Mouse (Mus musculus) kidney, embryonic 16.5 days (tissue): ENCODE data around the gene Rps11. TPM values are rescaled to one million over a fixed set of nuclear protein-coding genes. Genes with fewer than 3 reads are reported as not detected.

Source experiments
- ATAC-seq: fragments of 200-750 bp; cut with Nextera tagmentation; 2 replicates; pipeline ENCODE4 v1.8.0; 2017; ENCODE audit warnings: moderate TSS enrichment; ENCODE audit not compliant: low FRiP score, low TSS enrichment
- H3K27ac ChIP-seq: fragments of 300-500 bp; sonication (generic); 2 replicates; pipeline ENCODE4 v1.5.1; 2014; ENCODE audit warnings: low read length
- H3K27me3 ChIP-seq: fragments of 300-500 bp; sonication (generic); 2 replicates; pipeline ENCODE4 v1.6.1; 2014; ENCODE audit warnings: low read length, control low read depth, mixed read lengths; ENCODE audit not compliant: insufficient read depth
- H3K36me3 ChIP-seq: fragments of 300-500 bp; sonication (generic); 2 replicates; pipeline ENCODE4 v1.6.1; 2014; ENCODE audit warnings: low read length, control low read depth, mixed read lengths; ENCODE audit not compliant: insufficient read depth
- H3K4me1 ChIP-seq: fragments of 300-500 bp; sonication (generic); 2 replicates; pipeline ENCODE4 v1.6.1; 2014; ENCODE audit warnings: low read length, control low read depth, mixed read lengths; ENCODE audit not compliant: insufficient read depth
- H3K4me2 ChIP-seq: fragments of 300-500 bp; sonication (generic); replicated peaks from 2 replicates; pipeline ENCODE4 v1.6.1; 2014; ENCODE audit warnings: low read depth, low read length
- H3K4me3 ChIP-seq: fragments of 300-500 bp; sonication (generic); 2 replicates; pipeline ENCODE4 v1.5.1; 2014; ENCODE audit warnings: mild to moderate bottlenecking, low read length
- H3K9ac ChIP-seq: fragments of 300-500 bp; sonication (generic); replicated peaks from 2 replicates; pipeline ENCODE4 v1.6.1; 2014; ENCODE audit warnings: low read length
- H3K9me3 ChIP-seq: fragments of 300-500 bp; sonication (generic); 2 replicates; pipeline ENCODE4 v1.6.1; 2016; ENCODE audit warnings: low read length, control low read depth
- WGBS: fragments of 180-500 bp; shearing (Covaris S2); extraction: QIAGEN DNeasy Blood & Tissue Kit; methylation state at CpG from one replicate; pipeline ENCODE4 v1.1.7; 2014; 5-methylcytosine and 5-hydroxymethylcytosine counted together
- polyA plus RNA-seq: library from polyadenylated mRNA; unstranded; fragments of >200 nt; fragmentation: Nextera tagmentation; extraction: Ambion mirVana; gene quantifications from 2 replicates; pipeline ENCODE4 v1.2.1, GENCODE M21; 2015

The Rps11 gene
- polyA plus RNA-seq, 1 experiment from 2014 or later, result 1,408 TPM

- H3K4me1 ChIP-seq, result peaks cover 32% of the 10 kb centered on the region
- WGBS, result 69% methylated on average over 11 of the region's 11 CpGs
- no peaks in the 10 kb centered on the region for H3K27me3 ChIP-seq
- peaks cover 38% of the 10 kb centered on the region for H3K36me3 ChIP-seq
- no peaks in the 10 kb centered on the region for H3K9me3 ChIP-seq
- no peak overlapping the region; the same call in 1 of the 2 replicates for H3K4me3 ChIP-seq
- no peak overlapping the region for H3K9ac ChIP-seq
- peak overlapping the region; percentile 77 for H3K27ac ChIP-seq
- ATAC-seq, result peak; percentile 62
- H3K4me2 ChIP-seq, result 0 out of 2 replicates have a peak overlapping the region, but pooled peaks have one; percentile 3
Observed at GRCm38 (mm10) chr7:45147899-45148298, 23.7 kb upstream of the Rps11 start.

DNA sequence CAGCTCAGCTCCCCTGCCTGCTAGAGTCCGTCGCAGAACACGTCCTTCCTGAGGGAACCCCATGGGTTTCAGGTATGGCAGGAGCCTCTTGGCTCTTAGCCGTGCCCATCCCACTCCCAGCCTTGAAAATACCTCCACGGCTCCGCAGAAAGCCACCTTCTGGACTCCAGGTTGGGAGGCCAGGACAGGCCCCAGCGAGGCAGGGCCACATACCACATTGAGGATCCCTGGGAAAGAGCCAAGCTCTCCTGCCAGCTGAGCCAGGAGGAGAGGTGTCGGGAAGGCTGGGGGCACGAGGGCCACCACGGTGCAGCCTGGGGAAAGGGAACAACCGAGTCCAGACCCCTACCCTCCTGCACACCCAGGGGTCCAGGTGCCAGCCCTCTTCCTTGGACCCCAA, 23.0 kb upstream of the Rps11 start:
- Histone ChIP-seq H3K36me3 (peaks cover 43% of the 10 kb centered on the region), H3K27ac (peak overlapping the region; percentile 77), H3K4me1 (peaks cover 32% of the 10 kb centered on the region), H3K4me2 (0 out of 2 replicates have a peak overlapping the region, but pooled peaks have one; percentile 3), H3K4me3 (no peak overlapping the region), H3K27me3 (no peaks in the 10 kb centered on the region), H3K9ac (peak overlapping the region; percentile 25), H3K9me3 (no peaks in the 10 kb centered on the region)
- ATAC-seq, result no peak
- WGBS, result 95% methylated on average over 11 of the region's 11 CpGs

GRCm38 (mm10) chr7:45145460-45145859, 21.2 kb upstream of the Rps11 start:
- no peak overlapping the region for H3K9ac ChIP-seq
- H3K4me3 ChIP-seq, result no peak overlapping the region
- WGBS, result 94% methylated on average over 8 of the region's 8 CpGs
- no peak overlapping the region for H3K27ac ChIP-seq
- H3K4me1 ChIP-seq, result peaks cover 15% of the 10 kb centered on the region
- no peak for ATAC-seq
- no peaks in the 10 kb centered on the region for H3K9me3 ChIP-seq
- H3K4me2 ChIP-seq, result no peak overlapping the region
- H3K36me3 ChIP-seq, result peaks cover 50% of the 10 kb centered on the region
- no peaks in the 10 kb centered on the region for H3K27me3 ChIP-seq

DNA sequence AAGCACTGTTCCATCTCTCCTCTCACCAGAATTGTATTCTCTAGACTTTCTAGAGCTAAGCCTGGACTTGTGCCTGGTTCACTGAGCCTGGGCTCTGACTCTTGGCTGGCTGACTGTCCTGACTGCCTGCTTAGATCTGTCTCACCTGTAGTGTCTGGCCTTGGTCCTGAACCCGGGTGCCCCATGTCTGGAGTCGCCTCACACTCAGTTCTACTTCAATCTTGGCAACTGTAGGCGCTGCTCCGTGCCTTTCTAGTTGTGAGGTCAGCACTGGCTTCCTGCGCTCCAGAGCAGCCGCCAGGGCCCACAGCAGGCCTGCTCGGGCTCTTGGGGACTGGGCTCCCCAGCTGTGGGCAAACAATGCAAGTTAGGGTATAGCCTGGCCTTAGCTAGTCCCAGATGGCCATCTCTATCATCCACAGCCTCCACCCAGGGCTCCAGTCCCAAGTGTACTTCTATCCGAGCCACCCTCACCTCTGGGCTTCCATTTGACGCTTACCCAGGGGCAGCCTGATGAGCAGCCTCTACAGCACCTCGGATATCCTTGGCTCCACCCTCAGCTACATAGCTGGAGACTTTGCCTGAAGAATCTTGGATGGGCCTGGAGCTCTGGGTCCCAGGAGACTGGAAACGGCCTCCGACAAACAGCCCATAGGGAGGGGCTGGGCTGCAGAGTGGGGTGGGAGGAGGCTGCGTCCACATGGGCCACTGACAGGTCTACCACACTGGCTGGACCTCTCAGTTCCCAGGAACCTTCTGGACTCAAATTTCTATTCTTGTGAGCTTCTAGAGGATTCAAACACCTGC, 20.3 kb upstream of the Rps11 start:
- no peak for ATAC-seq

DNA sequence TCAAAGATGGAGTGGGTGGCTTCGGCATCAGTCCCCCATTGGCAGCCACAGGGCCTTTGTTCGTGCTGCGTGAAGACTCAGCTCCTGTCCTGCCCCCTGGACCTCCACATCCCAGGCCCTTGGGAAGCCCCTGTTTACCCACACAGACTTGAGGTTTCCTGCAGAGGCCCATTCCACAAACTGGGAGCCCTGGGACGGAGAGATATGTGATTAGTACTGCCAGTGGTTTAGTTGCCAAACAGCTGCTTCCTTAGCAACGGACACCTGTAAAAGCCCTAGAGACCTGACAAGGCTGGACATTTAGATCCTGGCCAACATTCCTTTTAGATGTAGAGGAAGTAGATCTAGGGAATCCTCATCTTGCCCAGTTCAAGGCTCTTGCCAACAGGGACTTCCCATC, 17.7 kb upstream of the Rps11 start:
- ATAC-seq, result no peak
- Histone ChIP-seq H3K27ac (no peak overlapping the region), H3K27me3 (no peaks in the 10 kb centered on the region), H3K4me1 (no peaks in the 10 kb centered on the region), H3K9ac (no peak overlapping the region), H3K36me3 (peaks cover 44% of the 10 kb centered on the region), H3K4me2 (no peak overlapping the region), H3K9me3 (no peaks in the 10 kb centered on the region), H3K4me3 (no peak overlapping the region)
- 89% methylated on average over 5 of the region's 5 CpGs for WGBS

More for the DNA sequence above, 20.3 kb upstream of the Rps11 start:
- Histone ChIP-seq H3K9ac (no peak overlapping the region), H3K4me3 (no peak overlapping the region), H3K4me2 (no peak overlapping the region), H3K9me3 (no peaks in the 10 kb centered on the region), H3K36me3 (peaks cover 50% of the 10 kb centered on the region), H3K27ac (no peak overlapping the region), H3K4me1 (peaks cover 8% of the 10 kb centered on the region; the same call in 1 of the 2 replicates), H3K27me3 (no peaks in the 10 kb centered on the region)
- 88% methylated on average over 13 of the region's 13 CpGs for WGBS

DNA sequence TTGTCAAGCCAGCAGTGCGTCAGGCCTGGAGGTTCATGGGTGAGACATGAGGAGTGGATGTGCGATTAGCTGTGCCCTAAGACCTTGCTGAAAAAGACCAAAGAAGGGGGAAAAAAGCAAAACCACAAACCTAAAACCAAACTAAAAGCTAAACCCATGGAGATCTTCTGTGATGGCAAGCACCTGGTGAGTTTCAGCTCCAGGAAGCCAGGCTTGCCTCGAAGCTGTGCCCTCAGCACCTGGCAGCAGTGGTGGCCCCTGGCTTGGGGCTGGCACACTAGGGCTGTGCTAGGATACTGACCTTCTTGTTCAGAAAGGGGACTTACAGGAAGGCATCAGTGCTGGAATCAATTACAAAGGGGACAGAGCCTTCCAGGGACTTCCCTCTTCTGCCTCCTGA, 17.1 kb upstream of the Rps11 start:
- Histone ChIP-seq H3K27me3 (no peaks in the 10 kb centered on the region), H3K4me3 (no peak overlapping the region), H3K9ac (no peak overlapping the region), H3K27ac (no peak overlapping the region), H3K36me3 (peaks cover 40% of the 10 kb centered on the region), H3K9me3 (no peaks in the 10 kb centered on the region), H3K4me2 (no peak overlapping the region), H3K4me1 (no peaks in the 10 kb centered on the region)
- no peak for ATAC-seq
- WGBS, result 92% methylated on average over 3 of the region's 3 CpGs

DNA sequence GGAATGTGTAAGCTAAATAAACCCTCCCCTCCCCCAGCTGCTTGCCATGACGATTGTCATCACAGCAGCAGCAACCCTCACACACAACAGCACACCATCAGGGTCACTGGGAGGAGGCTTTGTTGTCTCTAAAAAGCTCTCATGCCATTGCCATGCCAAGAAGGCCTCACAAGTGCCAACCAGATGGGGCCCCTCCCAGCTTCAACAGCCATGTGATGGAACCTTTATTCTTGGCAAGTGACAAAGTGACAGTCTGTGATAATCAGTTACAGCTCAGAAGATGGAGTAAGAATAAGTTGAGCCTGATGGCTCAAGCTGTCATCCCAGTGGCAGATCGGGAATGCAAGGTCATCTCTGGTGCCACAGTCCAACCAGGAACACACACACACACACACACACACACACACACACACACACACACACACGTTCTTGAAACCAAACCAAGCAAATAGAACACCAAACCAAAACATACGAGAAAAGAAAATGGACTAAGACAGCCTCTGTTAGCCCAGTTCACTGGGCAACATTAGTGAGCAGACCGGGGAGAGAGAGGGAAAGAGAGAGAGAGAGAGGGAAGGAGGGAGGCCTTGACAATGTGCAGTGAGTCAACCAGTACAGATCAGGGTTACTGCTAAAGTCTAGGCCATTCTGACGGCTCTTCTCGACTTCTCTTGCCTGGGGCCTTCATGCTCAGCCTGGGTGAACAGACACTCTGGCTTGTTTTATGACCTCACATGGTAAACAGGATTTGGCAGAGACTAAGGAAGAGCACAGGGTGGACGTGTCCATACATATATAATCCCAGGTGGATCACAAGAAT, 15.9 kb upstream of the Rps11 start:
- ATAC-seq, result no peak
- WGBS, result 71% methylated on average over 8 of the region's 8 CpGs
- Histone ChIP-seq H3K4me1 (0 out of 2 replicates have a peak, but pooled peaks cover 4% of the 10 kb centered on the region), H3K9ac (no peak overlapping the region), H3K36me3 (peaks cover 30% of the 10 kb centered on the region), H3K27ac (no peak overlapping the region), H3K4me3 (no peak overlapping the region), H3K4me2 (no peak overlapping the region), H3K9me3 (no peaks in the 10 kb centered on the region), H3K27me3 (no peaks in the 10 kb centered on the region)

GRCm38 (mm10) chr7:45138403-45138802, 14.2 kb upstream of the Rps11 start:
- Histone ChIP-seq H3K36me3 (peaks cover 14% of the 10 kb centered on the region), H3K4me1 (0 out of 2 replicates have a peak, but pooled peaks cover 4% of the 10 kb centered on the region), H3K4me3 (no peak overlapping the region), H3K27ac (no peak overlapping the region), H3K9me3 (no peaks in the 10 kb centered on the region), H3K27me3 (no peaks in the 10 kb centered on the region), H3K4me2 (no peak overlapping the region), H3K9ac (no peak overlapping the region)
- 77% methylated on average over 1 of the region's 1 CpGs for WGBS
- ATAC-seq, result no peak

- H3K27me3 ChIP-seq, result no peaks in the 10 kb centered on the region
- H3K36me3 ChIP-seq, result peaks cover 9% of the 10 kb centered on the region
- no peak for ATAC-seq
- no peak overlapping the region for H3K27ac ChIP-seq
- no peak overlapping the region for H3K4me2 ChIP-seq
- H3K9ac ChIP-seq, result no peak overlapping the region
- no peaks in the 10 kb centered on the region for H3K9me3 ChIP-seq
- H3K4me1 ChIP-seq, result 0 out of 2 replicates have a peak, but pooled peaks cover 4% of the 10 kb centered on the region
- WGBS, result 84% methylated on average over 12 of the region's 12 CpGs
- H3K4me3 ChIP-seq, result no peak overlapping the region
Observed at GRCm38 (mm10) chr7:45137171-45138006, 13.2 kb upstream of the Rps11 start.
